Mouse (Mus musculus) frontal cortex, postnatal 25 days (tissue): Measurements from ENCODE around the gene Samd13.

Source experiments
- DNase-seq, 2 experiments: peaks; one replicate each; pipeline ENCODE4 v3.0.0; 2022; ENCODE audit warnings: low spot score in 2 of 2

The Samd13 gene

GRCm38 (mm10) chr3:146671121-146671520 lies 14.3 kb downstream of the Samd13 start:
- no peak for DNase-seq

- no peak for DNase-seq
Observed at GRCm38 (mm10) chr3:146661907-146662306, 23.5 kb downstream of the Samd13 start.

GRCm38 (mm10) chr3:146661001-146661400 lies 24.4 kb downstream of the Samd13 start:
- no peak for DNase-seq

GRCm38 (mm10) chr3:146659321-146659720 lies 26.1 kb downstream of the Samd13 start:
- DNase-seq = no peak

- no peak for DNase-seq
Observed at GRCm38 (mm10) chr3:146658061-146658639, 27.2 kb downstream of the Samd13 start.

GRCm38 (mm10) chr3:146657433-146657832 lies 28.0 kb downstream of the Samd13 start:
- no peak for DNase-seq

- no peak for DNase-seq
Observed at GRCm38 (mm10) chr3:146655111-146655577, 30.2 kb downstream of the Samd13 start.

GRCm38 (mm10) chr3:146653692-146654091 lies 31.7 kb downstream of the Samd13 start:
- DNase-seq = no peak

GRCm38 (mm10) chr3:146652431-146652830 lies 33.0 kb downstream of the Samd13 start:
- DNase-seq = no peak

- no peak for DNase-seq
Observed at GRCm38 (mm10) chr3:146651217-146651616, 34.2 kb downstream of the Samd13 start, which contains the start of gene 4930503B20Rik. Gene 4930503B20Rik, minus strand, starts transcription at chr3:146651317.

- no peak for DNase-seq
Observed at GRCm38 (mm10) chr3:146650716-146651115, 34.7 kb downstream of the Samd13 start.

- DNase-seq = no peak
Observed at GRCm38 (mm10) chr3:146649311-146649894, 36.0 kb downstream of the Samd13 start.

- DNase-seq = no peak
Observed at GRCm38 (mm10) chr3:146641818-146642427, 43.5 kb downstream of the Samd13 start.

- DNase-seq = no peak
Observed at GRCm38 (mm10) chr3:146632506-146632905, 52.9 kb downstream of the Samd13 start.

- no peak for DNase-seq
Observed at GRCm38 (mm10) chr3:146628227-146628982, 57.0 kb downstream of the Samd13 start.

- no peak for DNase-seq
Observed at GRCm38 (mm10) chr3:146625766-146626165, 59.6 kb downstream of the Samd13 start.

- no peak for DNase-seq
Observed at GRCm38 (mm10) chr3:146621966-146622365, 63.4 kb downstream of the Samd13 start.

- DNase-seq = peak; percentile 62 to 70
Observed at GRCm38 (mm10) chr3:146620555-146621249, 64.7 kb downstream of the Samd13 start.

GRCm38 (mm10) chr3:146620101-146620500 lies 65.3 kb downstream of the Samd13 start:
- DNase-seq = peak; percentile 42 to 50

- DNase-seq = no peak
Observed at GRCm38 (mm10) chr3:146618357-146618756, 67.0 kb downstream of the Samd13 start.

GRCm38 (mm10) chr3:146617946-146618345 lies 67.4 kb downstream of the Samd13 start:
- no peak for DNase-seq
